Mouse (Mus musculus) CH12.LX (cell line): ENCODE data around the gene Fam227a.
A peak's percentile ranks its signal among the peaks of the same experiment; 100 is the strongest.

Experiments used
- CTCF ChIP-seq, 2 experiments: IDR thresholded peaks in 1 of 2; conservative IDR thresholded peaks in 1 of 2; 2 replicates each; pipeline ENCODE4 v1.5.1; 2011 to 2012; ENCODE audit warnings: low read depth in 2 of 2, low read length in 2 of 2, improper control_type of control experiment in 1 of 2, inconsistent platforms in 1 of 2, mild to moderate bottlenecking in 1 of 2, moderate library complexity in 1 of 2
- NRF1 ChIP-seq: IDR thresholded peaks from 2 replicates; pipeline ENCODE4 v1.6.1; 2014; ENCODE audit warnings: low read depth, mild to moderate bottlenecking, inconsistent platforms, low read length, improper control_type of control experiment, moderate library complexity

GRCm38 (mm10) chr15:79657837-79658530 lies 772 bp downstream of the Fam227a start:
- TF ChIP-seq CTCF (conservative IDR thresholded peaks at IDR 0.05 in 1 of 2, IDR thresholded peaks at IDR 0.05 in 1 of 2; ENCODE audit: low read depth in 2 of 2, low read length in 2 of 2): peak; percentile 39 to 75; a peak in 3 of 4 replicates
- TF ChIP-seq NRF1: no peak
